Mouse (Mus musculus) midbrain, postnatal 0 days (tissue): Measurements from ENCODE around the gene Cd163l1. TPM values are rescaled to one million over a fixed set of nuclear protein-coding genes. Genes with fewer than 3 reads are reported as not detected.

Source experiments
- ATAC-seq: fragments of 200-750 bp; cut with Nextera tagmentation; 2 replicates; pipeline ENCODE4 v1.8.0; 2017; ENCODE audit warnings: moderate number of reproducible peaks, mild to moderate bottlenecking, moderate TSS enrichment, moderate library complexity; ENCODE audit not compliant: low FRiP score
- DNase-seq: peaks from one replicate; pipeline ENCODE4 v3.0.0-alpha.2; 2015; ENCODE audit warnings: low spot score
- H3K27ac ChIP-seq: fragments of 300-500 bp; sonication (generic); 2 replicates; pipeline ENCODE4 v1.5.1; 2014; ENCODE audit warnings: low read depth, mild to moderate bottlenecking, low read length, mixed read lengths
- H3K27me3 ChIP-seq: fragments of 300-500 bp; sonication (generic); 2 replicates; pipeline ENCODE4 v1.6.1; 2014; ENCODE audit warnings: low read length, control low read depth, mixed read lengths; ENCODE audit not compliant: insufficient read depth
- H3K36me3 ChIP-seq: fragments of 300-500 bp; sonication (generic); 2 replicates; pipeline ENCODE4 v1.6.1; 2014; ENCODE audit warnings: low read length, control low read depth, mixed read lengths; ENCODE audit not compliant: insufficient read depth
- H3K4me1 ChIP-seq: fragments of 300-500 bp; sonication (generic); 2 replicates; pipeline ENCODE4 v1.6.1; 2014; ENCODE audit warnings: mild to moderate bottlenecking, control low read depth, antibody characterized with exemption, low read length, mixed read lengths; ENCODE audit not compliant: insufficient read depth
- H3K4me2 ChIP-seq: fragments of 300-500 bp; sonication (generic); 2 replicates; pipeline ENCODE4 v1.6.1; 2014; ENCODE audit warnings: low read depth, mild to moderate bottlenecking, low read length, mixed read lengths; ENCODE audit not compliant: poor library complexity, severe bottlenecking
- H3K4me3 ChIP-seq: fragments of 300-500 bp; sonication (generic); 2 replicates; pipeline ENCODE4 v1.5.1; 2014; ENCODE audit warnings: low read depth, mild to moderate bottlenecking, low read length, moderate library complexity
- H3K9ac ChIP-seq: fragments of 300-500 bp; sonication (generic); replicated peaks from 2 replicates; pipeline ENCODE4 v1.6.1; 2014; ENCODE audit warnings: mild to moderate bottlenecking, low read length, moderate library complexity, mixed read lengths; ENCODE audit not compliant: poor library complexity, severe bottlenecking
- H3K9me3 ChIP-seq: fragments of 300-500 bp; sonication (generic); 2 replicates; pipeline ENCODE4 v1.6.1; 2016; ENCODE audit warnings: low read length, control low read depth
- CTCF ChIP-seq: IDR thresholded peaks from 2 replicates; pipeline ENCODE4 v1.5.1; 2016; ENCODE audit warnings: antibody characterized with exemption, mild to moderate bottlenecking
- WGBS: fragments of 180-500 bp; shearing (Covaris S2); extraction: QIAGEN DNeasy Blood & Tissue Kit; methylation state at CpG from one replicate; pipeline ENCODE4 v1.1.7; 2014; 5-methylcytosine and 5-hydroxymethylcytosine counted together
- polyA plus RNA-seq: library from polyadenylated mRNA; unstranded; fragments of >200 nt; fragmentation: Nextera tagmentation; extraction: Ambion mirVana; gene quantifications from 2 replicates; pipeline ENCODE4 v1.2.1, GENCODE M21; 2015
- total RNA-seq: library from RNA; depleted of rRNA; stranded (reverse); fragments of >200 nt; gene quantifications from 2 replicates; pipeline ENCODE4 v1.2.3, GENCODE M21; 2014

Gene Cd163l1
- total and polyA plus RNA-seq, 2 experiments from 2014 or later = not detected

GRCm38 (mm10) chr7:140184206-140184605 lies 33.9 kb upstream of the Cd163l1 start:
- Histone ChIP-seq H3K4me2 (no peak overlapping the region), H3K4me3 (no peak overlapping the region), H3K27me3 (no peaks in the 10 kb centered on the region), H3K9me3 (no peaks in the 10 kb centered on the region), H3K27ac (no peak overlapping the region), H3K4me1 (no peaks in the 10 kb centered on the region), H3K36me3 (no peaks in the 10 kb centered on the region), H3K9ac (no peak overlapping the region)
- DNase-seq = no peak
- TF ChIP-seq CTCF = no peak
- WGBS = 91% methylated on average over 4 of the region's 4 CpGs
- ATAC-seq = no peak

- peak; percentile 64 for TF ChIP-seq CTCF
- DNase-seq = peak; percentile 26
Measured at GRCm38 (mm10) chr7:140186646-140187620, 31.1 kb upstream of the Cd163l1 start.

GRCm38 (mm10) chr7:140187721-140188390 lies 30.2 kb upstream of the Cd163l1 start:
- no peak for TF ChIP-seq CTCF
- Histone ChIP-seq H3K27ac (no peak overlapping the region), H3K4me1 (no peaks in the 10 kb centered on the region), H3K9me3 (no peaks in the 10 kb centered on the region), H3K4me3 (no peak overlapping the region), H3K9ac (no peak overlapping the region), H3K4me2 (no peak overlapping the region), H3K36me3 (no peaks in the 10 kb centered on the region), H3K27me3 (no peaks in the 10 kb centered on the region)
- DNase-seq = no peak
- 78% methylated on average over 7 of the region's 7 CpGs for WGBS
- ATAC-seq = no peak

More at GRCm38 (mm10) chr7:140186646-140187620, 31.1 kb upstream of the Cd163l1 start:
- no peak for ATAC-seq
- no peaks in the 10 kb centered on the region for H3K36me3 ChIP-seq
- no peaks in the 10 kb centered on the region for H3K4me1 ChIP-seq
- WGBS = 59% methylated on average over 18 of the region's 18 CpGs
- H3K9me3 ChIP-seq = no peaks in the 10 kb centered on the region
- H3K4me3 ChIP-seq = no peak overlapping the region
- no peak overlapping the region for H3K27ac ChIP-seq
- no peak overlapping the region for H3K4me2 ChIP-seq
- H3K27me3 ChIP-seq = no peaks in the 10 kb centered on the region
- H3K9ac ChIP-seq = no peak overlapping the region

GRCm38 (mm10) chr7:140188391-140189328 lies 29.4 kb upstream of the Cd163l1 start:
- no peaks in the 10 kb centered on the region for H3K9me3 ChIP-seq
- no peaks in the 10 kb centered on the region for H3K27me3 ChIP-seq
- no peak overlapping the region for H3K4me2 ChIP-seq
- H3K9ac ChIP-seq = no peak overlapping the region
- no peak overlapping the region for H3K27ac ChIP-seq
- no peaks in the 10 kb centered on the region for H3K4me1 ChIP-seq
- ATAC-seq (no peak), DNase-seq (peak; percentile 49)
- WGBS = 64% methylated on average over 4 of the region's 4 CpGs
- no peak overlapping the region for H3K4me3 ChIP-seq
- H3K36me3 ChIP-seq = no peaks in the 10 kb centered on the region
- peak; percentile 62 for TF ChIP-seq CTCF

- Histone ChIP-seq H3K4me1 (no peaks in the 10 kb centered on the region), H3K9ac (no peak overlapping the region), H3K27ac (no peak overlapping the region), H3K36me3 (no peaks in the 10 kb centered on the region), H3K4me3 (no peak overlapping the region), H3K27me3 (no peaks in the 10 kb centered on the region), H3K9me3 (no peaks in the 10 kb centered on the region), H3K4me2 (no peak overlapping the region)
- ATAC-seq (no peak), DNase-seq (no peak)
- WGBS = 81% methylated on average over 1 of the region's 1 CpGs
- TF ChIP-seq CTCF = no peak
Measured at GRCm38 (mm10) chr7:140190435-140190834, 27.6 kb upstream of the Cd163l1 start.
